Mouse (Mus musculus) granulocyte monocyte progenitor cell, adult 5-6 weeks (primary cell): ENCODE data around the gene Fam19a1. TPM values are rescaled to one million over a fixed set of nuclear protein-coding genes. Genes with fewer than 3 reads are reported as not detected.

Source experiments
- ATAC-seq: replicated peaks from 2 replicates; pipeline ENCODE4 v1.8.0; 2016; ENCODE audit warnings: mild to moderate bottlenecking, moderate TSS enrichment, inconsistent platforms; ENCODE audit not compliant: poor library complexity, severe bottlenecking
- total RNA-seq, 2 experiments: library from RNA; stranded (forward) in 1 of 2; stranded (reverse) in 1 of 2; fragments of 200-712, 200-1000 nt in 1 of 2; fragments of >200 nt in 1 of 2; fragmentation: Nextera tagmentation in 1 of 2; gene quantifications; 2 replicates each; pipeline ENCODE4 v1.2.3; 2014 to 2017

The Fam19a1 gene
- total RNA-seq, 2 experiments from 2014 or later: not detected

DNA sequence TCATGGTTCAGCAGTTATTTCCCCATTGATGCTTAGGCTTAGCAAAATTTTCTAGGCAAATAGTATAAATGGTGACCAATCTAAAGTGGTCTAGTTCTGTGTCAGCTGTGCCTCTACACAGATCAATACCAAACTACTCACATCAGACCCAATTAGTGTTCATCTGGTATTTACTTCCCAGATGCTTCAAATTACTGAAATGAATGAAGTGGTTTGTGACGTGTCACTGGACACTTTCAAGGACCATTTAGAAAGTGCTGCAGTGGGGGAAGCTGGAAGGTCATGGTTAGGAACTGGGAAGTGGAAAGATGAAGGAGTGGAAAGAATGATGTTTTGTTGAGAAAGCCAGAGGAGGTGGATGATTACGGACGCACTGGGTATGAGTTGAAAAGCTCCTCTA is 139.0 kb downstream of the Fam19a1 start:
- no peak for ATAC-seq

DNA sequence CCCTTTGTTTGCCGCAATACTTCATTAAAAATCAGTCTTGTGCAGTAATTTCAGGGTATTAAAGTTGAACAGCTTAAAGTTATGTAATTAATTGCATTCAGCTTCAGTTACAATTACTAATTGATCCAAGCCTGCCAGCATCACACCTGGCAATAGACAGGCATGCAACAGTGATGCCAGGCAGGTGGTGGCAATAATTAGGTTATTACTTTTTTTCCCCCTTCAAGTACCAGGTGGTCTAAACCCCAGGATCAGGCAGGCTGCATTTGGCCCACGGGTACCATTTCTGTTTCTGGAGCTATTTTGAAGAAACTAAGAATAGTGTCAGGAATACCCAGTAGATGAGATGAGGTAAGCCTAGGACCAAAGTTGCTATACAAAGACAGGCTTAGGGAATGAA is 141.9 kb downstream of the Fam19a1 start:
- ATAC-seq: no peak

DNA sequence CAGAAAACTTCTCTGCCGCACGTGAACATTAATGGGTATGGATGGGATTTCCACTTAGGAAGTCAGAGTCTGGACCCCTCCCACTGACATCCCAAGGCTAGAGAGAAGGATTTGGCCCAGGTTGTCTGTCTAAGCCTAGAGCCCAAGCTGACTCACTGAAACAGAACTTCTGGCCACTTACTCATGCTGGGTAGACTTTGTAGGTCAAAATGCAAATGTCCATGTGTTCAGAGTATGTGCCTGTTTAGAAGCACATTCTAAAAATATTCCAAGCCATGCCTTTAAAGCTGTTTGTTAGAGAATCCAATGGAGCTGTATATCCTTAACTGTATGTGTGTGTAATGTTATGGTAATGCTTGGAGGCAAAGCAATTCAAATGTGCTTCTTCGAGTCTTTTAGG is 145.7 kb downstream of the Fam19a1 start:
- ATAC-seq: no peak

- ATAC-seq: no peak
Measured at GRCm38 (mm10) chr6:96266456-96266855, 153.5 kb downstream of the Fam19a1 start.

- no peak for ATAC-seq
Measured at GRCm38 (mm10) chr6:96268788-96269187, 155.8 kb downstream of the Fam19a1 start.

DNA sequence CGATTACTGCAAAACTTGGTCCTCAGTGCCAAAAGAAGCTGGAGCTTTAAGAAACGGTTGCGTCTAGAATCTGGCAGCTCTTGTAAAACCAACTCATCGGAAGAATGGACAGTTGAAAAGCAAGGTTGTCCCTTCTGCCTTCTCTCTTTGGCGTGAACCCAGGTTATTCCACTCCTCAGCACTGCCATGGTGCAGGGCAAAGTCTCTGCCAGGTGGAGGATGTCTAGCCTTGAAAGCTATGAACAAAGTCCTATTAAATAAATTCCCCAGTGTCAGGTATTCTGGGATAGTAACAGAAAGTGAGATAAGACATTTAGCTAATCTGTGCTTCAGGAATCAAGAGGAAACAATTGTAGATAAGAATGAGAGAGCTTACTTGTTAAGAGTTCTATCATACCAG is 157.5 kb downstream of the Fam19a1 start:
- no peak for ATAC-seq

DNA sequence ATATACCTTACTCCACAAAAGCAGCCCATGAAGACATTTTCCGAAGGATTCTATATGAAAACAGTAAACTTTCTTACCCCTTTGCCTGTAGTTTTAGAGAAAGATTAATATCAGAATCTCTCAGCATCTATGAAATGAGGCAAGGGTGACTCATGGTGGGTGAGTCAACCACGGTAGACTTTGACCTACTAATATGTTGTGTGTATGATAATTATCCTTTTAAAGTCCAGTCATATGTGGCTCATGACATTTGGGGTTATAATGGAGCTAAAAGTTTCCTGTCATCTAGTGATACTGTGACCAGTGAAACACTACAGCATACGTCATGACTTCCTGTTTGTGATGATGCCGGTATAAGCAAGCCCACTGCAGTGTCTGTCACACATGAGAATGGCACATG is 170.8 kb downstream of the Fam19a1 start:
- ATAC-seq: no peak

DNA sequence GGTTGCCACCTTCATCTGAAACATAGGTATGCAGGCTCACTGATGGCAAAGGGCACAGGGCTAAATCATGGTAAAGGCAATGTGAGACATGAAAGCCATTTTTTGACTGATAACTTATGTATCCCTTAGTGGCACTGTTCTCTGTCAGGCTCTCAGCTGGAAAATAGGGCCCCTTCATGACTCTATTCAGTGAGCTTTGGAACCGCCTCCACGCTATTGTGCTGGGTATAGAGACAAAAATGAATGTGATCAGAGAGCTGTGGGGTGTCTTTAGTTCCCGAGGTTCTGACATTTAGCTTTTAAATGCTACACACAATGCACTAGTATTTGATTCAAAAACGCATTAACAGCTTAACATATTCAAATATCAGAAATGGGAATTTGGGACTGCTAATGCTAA is 171.6 kb downstream of the Fam19a1 start:
- no peak for ATAC-seq

- no peak for ATAC-seq
Measured at GRCm38 (mm10) chr6:96286276-96286675, 173.3 kb downstream of the Fam19a1 start.

DNA sequence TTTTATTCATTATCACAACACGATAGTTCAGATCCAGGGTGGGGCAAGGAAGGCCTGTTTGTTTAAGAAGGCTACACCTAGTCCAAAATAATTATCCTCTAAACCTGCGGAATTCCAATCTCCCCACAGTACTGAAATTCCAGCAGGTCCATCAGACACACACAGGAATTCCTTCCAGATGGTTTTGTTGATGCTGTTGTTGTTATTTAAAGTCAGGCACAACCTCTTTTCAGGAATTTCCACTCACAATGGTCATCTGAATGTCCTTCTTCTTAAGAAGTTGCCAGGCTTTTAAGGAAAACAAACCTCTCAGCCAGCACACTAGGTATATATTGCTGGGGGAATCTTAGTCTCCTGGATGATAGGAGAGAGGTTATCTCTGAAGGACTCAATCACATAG is 174.4 kb downstream of the Fam19a1 start:
- no peak for ATAC-seq

GRCm38 (mm10) chr6:96289672-96290071 is 176.7 kb downstream of the Fam19a1 start:
- ATAC-seq: no peak

- ATAC-seq: no peak
Measured at GRCm38 (mm10) chr6:96347491-96347890, 234.5 kb downstream of the Fam19a1 start.

DNA sequence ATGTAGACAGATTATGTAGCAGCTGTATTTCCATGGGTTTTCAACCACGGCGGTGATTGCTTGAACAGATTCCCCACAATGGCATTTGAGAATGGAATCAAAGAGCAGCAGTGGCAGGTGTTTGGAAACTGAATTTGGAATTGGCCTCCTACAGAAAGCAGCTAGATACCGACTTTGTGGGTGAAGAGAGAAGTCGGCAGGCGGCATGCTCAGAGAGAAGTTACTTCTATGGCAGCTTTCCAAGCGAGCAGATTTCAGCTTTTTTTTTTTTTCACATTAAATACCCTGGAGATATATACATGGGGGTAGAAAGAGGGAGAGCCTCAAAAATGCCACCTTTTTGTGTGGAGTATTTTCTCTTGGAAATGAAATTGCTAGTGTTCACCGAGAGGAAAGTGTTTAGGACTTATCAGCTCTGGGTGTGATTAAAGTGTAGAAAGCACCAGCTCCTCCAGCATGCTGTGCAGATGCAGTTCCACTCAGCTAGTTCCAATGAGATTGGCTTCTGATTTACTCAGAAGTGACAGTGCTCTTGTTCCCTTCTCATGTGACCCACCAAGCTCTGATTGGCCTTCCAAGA is 236.6 kb downstream of the Fam19a1 start:
- ATAC-seq: no peak

GRCm38 (mm10) chr6:96369544-96369943 is 256.6 kb downstream of the Fam19a1 start:
- no peak for ATAC-seq

DNA sequence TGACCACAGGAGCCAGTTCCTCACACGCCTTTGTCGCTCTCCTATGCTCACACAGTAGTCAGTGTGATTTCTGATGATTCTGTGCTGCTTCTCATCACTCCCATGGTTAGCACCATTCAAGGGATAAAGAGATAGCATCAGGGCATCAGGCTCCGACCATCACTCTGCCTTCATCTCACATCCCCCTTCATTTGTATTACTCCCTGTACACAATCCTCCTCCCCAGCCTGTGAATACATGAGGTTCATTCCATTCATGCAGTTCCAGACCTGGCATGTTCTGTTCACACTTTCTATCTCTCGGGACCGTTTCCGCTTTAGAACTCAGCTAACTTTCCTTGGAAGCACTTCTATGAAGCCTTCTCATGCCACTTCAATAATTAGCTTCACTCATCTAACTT is 259.9 kb downstream of the Fam19a1 start:
- no peak for ATAC-seq

DNA sequence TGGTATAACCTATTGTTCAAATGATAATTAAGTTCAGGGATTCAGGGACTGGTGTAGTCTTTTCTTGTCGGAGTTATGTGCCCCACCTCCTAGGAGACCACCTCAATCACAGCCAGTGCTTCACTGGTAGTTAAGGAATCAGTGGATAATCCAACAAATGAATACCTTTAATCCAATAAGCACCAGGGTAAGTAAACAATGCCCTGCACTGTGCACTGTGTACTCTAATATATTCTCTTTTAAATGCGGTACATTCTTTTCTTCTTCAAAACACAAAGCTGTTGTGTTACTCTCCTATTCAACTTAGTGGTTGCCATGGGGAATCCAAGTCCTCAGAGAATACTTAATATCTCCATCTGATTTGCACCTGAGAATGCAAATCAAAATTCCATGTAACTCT is 260.3 kb downstream of the Fam19a1 start:
- no peak for ATAC-seq

- ATAC-seq: no peak
Measured at GRCm38 (mm10) chr6:96376773-96377172, 263.8 kb downstream of the Fam19a1 start.

DNA sequence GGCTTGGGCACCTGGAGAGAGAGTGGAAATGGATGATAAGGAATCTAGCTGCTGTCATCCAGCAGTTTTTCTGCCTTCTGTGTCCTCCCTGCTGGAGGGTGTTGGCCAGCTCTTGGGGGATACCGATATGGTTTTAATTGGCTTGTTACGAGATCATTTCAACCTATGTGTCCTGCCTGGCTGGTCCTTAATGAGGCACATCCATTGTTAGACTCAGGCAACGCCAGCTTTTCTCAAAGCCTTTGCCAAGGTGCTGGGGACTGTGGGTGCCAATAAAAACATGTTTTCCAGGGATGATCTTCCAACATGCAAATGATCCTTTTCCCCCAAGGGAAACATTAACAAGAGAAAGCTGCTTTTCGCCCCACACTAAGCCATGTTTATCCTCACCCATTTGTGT is 266.3 kb downstream of the Fam19a1 start:
- ATAC-seq: no peak

- no peak for ATAC-seq
Measured at GRCm38 (mm10) chr6:96384441-96384840, 271.5 kb downstream of the Fam19a1 start.

- ATAC-seq: no peak
Measured at GRCm38 (mm10) chr6:96418866-96419265, 305.9 kb downstream of the Fam19a1 start.

DNA sequence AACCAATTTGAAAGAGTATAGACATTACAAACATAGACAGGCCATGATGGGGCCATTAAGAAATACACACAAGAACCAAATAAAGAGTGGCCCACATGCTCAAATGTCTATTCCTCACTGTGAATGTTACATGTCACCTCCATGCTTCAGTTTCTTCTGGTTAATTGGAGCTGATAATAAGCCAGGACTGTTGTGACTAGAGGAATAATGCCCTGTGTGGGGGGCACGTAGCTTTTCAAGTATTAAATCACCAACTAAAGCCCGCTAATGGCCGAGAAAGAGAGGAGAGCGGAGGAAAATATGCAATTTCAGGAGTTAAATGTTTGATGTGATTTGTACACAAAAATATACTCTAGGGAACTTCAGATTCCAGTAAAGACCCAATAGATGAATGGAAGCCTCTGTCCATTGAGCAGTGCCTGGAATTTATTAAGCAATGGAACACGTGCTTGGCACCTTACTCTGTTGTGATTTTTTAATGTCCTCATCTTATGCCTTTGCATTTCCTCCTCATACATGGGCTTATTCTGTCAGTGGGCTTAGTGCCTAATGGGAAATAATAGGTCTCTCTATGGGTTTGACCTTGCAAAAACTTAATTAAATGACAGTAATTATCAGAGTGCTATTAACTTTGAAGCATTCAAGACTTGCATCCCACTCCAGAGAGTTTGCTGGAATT is 306.9 kb downstream of the Fam19a1 start:
- ATAC-seq: no peak

DNA sequence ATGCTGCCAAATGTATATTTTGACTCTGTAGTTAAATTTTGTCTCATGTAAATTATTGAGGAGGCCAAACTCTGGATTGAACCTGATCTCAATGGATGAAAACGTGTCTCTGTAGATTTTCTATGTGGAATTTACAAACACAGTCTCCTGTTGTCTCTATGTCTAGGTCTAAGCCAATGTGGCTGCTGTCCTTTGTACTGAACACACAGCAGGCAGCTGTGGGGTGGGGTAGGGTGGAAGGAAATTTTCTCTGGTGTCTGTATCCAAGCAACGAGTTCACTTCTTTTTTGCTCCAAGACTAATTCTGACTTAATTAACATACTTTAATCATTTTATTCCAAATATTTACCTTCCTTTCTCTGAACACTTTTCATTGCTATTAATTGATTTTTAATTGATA is 307.6 kb downstream of the Fam19a1 start:
- no peak for ATAC-seq
